Mouse (Mus musculus): ENCODE results near the gene Fam234b. TPM values are rescaled to one million over a fixed set of nuclear protein-coding genes. Genes with fewer than 3 reads are reported as not detected.

Gene Fam234b
- total and polyA plus RNA-seq, 2 experiments = 14.8 to 15.1 TPM

DNA sequence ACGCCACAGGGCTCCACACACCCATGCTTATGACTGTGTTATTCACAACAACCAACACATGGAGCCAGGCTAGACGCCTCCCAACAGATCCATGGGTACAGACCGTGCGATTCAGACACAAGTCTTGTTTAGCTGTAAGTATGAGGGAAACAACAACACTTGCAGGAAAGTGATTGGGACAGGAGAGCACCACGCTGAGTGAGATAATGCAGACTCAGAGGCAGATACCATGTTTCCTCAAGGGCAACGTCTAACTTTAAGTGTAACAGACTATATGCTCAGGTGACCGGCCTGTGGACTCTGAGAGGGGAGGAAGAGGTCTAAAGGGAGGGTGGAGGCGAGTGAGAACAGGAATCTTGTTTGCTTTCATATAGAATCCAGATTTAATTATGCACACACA, 41.2 kb upstream of the Fam234b start:
- peaks cover 12% of the 10 kb centered on the region for H3K4me1 ChIP-seq (ENCODE audit: control insufficient read depth, insufficient read depth, low read length)

DNA sequence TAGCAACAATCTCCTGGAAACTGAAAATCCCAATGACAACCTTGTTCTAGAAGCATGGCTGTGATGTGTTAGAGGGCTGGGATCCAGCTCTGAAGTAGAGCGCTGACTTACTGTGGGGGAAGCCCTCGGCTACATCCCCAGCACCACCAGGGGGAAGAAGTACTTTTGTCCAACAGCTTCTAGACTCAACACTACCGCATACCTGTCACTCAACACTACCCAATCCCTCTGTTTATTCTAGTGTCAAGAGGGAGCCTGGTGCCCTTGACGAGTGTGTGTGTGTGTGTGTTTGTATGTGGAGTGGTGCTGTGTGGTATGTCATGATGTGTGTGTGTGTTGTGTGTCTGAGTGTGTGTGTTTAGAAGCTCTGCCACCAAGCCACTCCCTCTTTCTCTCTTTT, 40.3 kb upstream of the Fam234b start:
- Histone ChIP-seq H3K27me3 (ENCODE audit: control insufficient read depth, insufficient read depth, low read length) (no peaks in the 10 kb centered on the region), H3K36me3 (ENCODE audit: control insufficient read depth, insufficient read depth, low read length) (peaks cover 24% of the 10 kb centered on the region), H3K79me2 (ENCODE audit: control insufficient read depth, insufficient read depth, low read length) (peaks cover 25% of the 10 kb centered on the region; the same call in 1 of the 2 replicates), H3K9ac (ENCODE audit: low read depth, low read length) (no peak overlapping the region), H3K4me3 (ENCODE audit: insufficient read depth, low read depth, low read length) (no peak overlapping the region), H3K27ac (replicated peaks; ENCODE audit: insufficient read depth, low read depth, low read length) (no peak overlapping the region; the same call in 1 of the 2 replicates), H3K4me1 (ENCODE audit: control insufficient read depth, insufficient read depth, low read length) (peaks cover 15% of the 10 kb centered on the region)
- no peak for TF ChIP-seq POLR2A (IDR thresholded peaks at IDR 0.05; ENCODE audit: extremely low read depth, insufficient read depth, low read length)
- TF ChIP-seq CTCF (IDR thresholded peaks at IDR 0.05; ENCODE audit: low read depth, low read length) = no peak
- DNase-seq (ENCODE audit: extremely low read depth, low read depth, low spot score) = no peak
- 62% methylated on average over 4 of the region's 4 CpGs for WGBS

More for the DNA sequence above, 41.2 kb upstream of the Fam234b start:
- Histone ChIP-seq H3K4me3 (ENCODE audit: insufficient read depth, low read depth, low read length) (no peak overlapping the region), H3K36me3 (ENCODE audit: control insufficient read depth, insufficient read depth, low read length) (peaks cover 30% of the 10 kb centered on the region), H3K79me2 (ENCODE audit: control insufficient read depth, insufficient read depth, low read length) (peaks cover 25% of the 10 kb centered on the region; the same call in 1 of the 2 replicates), H3K27me3 (ENCODE audit: control insufficient read depth, insufficient read depth, low read length) (no peaks in the 10 kb centered on the region), H3K9ac (ENCODE audit: low read depth, low read length) (no peak overlapping the region), H3K27ac (replicated peaks; ENCODE audit: insufficient read depth, low read depth, low read length) (no peak overlapping the region)
- TF ChIP-seq POLR2A (IDR thresholded peaks at IDR 0.05; ENCODE audit: extremely low read depth, insufficient read depth, low read length) (no peak), CTCF (IDR thresholded peaks at IDR 0.05; ENCODE audit: low read depth, low read length) (no peak)
- 80% methylated on average over 8 of the region's 8 CpGs for WGBS
- DNase-seq (ENCODE audit: extremely low read depth, low read depth, low spot score) = no peak

DNA sequence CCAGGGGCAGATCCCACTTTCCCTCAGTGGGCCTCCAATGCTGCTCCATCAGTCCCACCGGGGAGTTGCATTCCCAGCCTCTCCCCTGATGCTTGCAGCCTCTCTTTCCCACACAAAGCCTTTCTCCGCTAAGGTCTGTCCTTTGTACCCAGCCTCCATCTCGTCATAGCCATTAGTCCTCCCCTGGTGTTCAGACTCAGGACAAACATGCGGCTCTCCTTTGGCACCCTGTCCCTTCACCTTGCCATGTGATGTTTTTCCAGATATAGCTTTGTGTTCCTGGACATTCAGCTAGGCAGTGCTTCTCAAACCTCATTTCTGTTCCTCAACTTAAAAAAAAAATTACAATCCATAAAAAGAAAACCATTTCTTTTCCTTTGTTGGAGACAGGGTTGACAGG, 39.3 kb upstream of the Fam234b start:
- H3K9ac ChIP-seq (ENCODE audit: low read depth, low read length) = peak overlapping the region; percentile 24; the same call in 1 of the 2 replicates
- peaks cover 20% of the 10 kb centered on the region for H3K36me3 ChIP-seq (ENCODE audit: control insufficient read depth, insufficient read depth, low read length)
- H3K27ac ChIP-seq (replicated peaks; ENCODE audit: insufficient read depth, low read depth, low read length) = peak overlapping the region; percentile 73
- TF ChIP-seq POLR2A (IDR thresholded peaks at IDR 0.05; ENCODE audit: extremely low read depth, insufficient read depth, low read length) (no peak), CTCF (IDR thresholded peaks at IDR 0.05; ENCODE audit: low read depth, low read length) (no peak; the same call in 1 of the 2 replicates)
- 32% methylated on average over 4 of the region's 4 CpGs for WGBS
- H3K4me3 ChIP-seq (ENCODE audit: insufficient read depth, low read depth, low read length) = no peak overlapping the region
- peaks cover 22% of the 10 kb centered on the region; the same call in 1 of the 2 replicates for H3K79me2 ChIP-seq (ENCODE audit: control insufficient read depth, insufficient read depth, low read length)
- DNase-seq (ENCODE audit: extremely low read depth, low read depth, low spot score) = peak; percentile 87
- H3K4me1 ChIP-seq (ENCODE audit: control insufficient read depth, insufficient read depth, low read length) = peaks cover 24% of the 10 kb centered on the region
- no peaks in the 10 kb centered on the region for H3K27me3 ChIP-seq (ENCODE audit: control insufficient read depth, insufficient read depth, low read length)

DNA sequence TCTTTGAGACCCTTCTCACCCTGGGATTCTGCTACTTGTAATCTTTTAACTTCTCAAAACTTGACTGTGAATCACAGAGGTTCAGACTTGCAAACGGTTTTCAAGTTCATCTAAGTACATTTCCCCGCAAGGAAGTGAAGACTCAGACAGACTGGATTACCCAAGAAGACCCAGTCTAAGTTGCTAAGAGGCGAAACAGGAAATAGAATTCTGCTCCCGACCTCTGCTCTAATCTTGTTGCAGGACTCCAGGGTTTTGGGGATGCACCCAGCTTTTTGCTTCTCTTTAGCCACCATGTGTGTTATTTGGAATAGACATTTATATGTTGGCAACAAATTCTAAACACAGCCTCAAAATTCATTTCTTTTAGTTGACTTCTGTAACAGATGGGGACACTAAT, 36.4 kb upstream of the Fam234b start:
- Histone ChIP-seq H3K27me3 (ENCODE audit: control insufficient read depth, insufficient read depth, low read length) (no peaks in the 10 kb centered on the region), H3K27ac (replicated peaks; ENCODE audit: insufficient read depth, low read depth, low read length) (no peak overlapping the region; the same call in 1 of the 2 replicates), H3K79me2 (ENCODE audit: control insufficient read depth, insufficient read depth, low read length) (peaks cover 22% of the 10 kb centered on the region; the same call in 1 of the 2 replicates), H3K4me3 (ENCODE audit: insufficient read depth, low read depth, low read length) (no peak overlapping the region), H3K36me3 (ENCODE audit: control insufficient read depth, insufficient read depth, low read length) (peaks cover 6% of the 10 kb centered on the region; the same call in 1 of the 2 replicates), H3K4me1 (ENCODE audit: control insufficient read depth, insufficient read depth, low read length) (peaks cover 38% of the 10 kb centered on the region), H3K9ac (ENCODE audit: low read depth, low read length) (no peak overlapping the region; the same call in 1 of the 2 replicates)
- WGBS = 64% methylated on average over 4 of the region's 4 CpGs
- DNase-seq (ENCODE audit: extremely low read depth, low read depth, low spot score) = peak; percentile 42
- TF ChIP-seq POLR2A (IDR thresholded peaks at IDR 0.05; ENCODE audit: extremely low read depth, insufficient read depth, low read length) = no peak
- TF ChIP-seq CTCF (IDR thresholded peaks at IDR 0.05; ENCODE audit: low read depth, low read length) = no peak

DNA sequence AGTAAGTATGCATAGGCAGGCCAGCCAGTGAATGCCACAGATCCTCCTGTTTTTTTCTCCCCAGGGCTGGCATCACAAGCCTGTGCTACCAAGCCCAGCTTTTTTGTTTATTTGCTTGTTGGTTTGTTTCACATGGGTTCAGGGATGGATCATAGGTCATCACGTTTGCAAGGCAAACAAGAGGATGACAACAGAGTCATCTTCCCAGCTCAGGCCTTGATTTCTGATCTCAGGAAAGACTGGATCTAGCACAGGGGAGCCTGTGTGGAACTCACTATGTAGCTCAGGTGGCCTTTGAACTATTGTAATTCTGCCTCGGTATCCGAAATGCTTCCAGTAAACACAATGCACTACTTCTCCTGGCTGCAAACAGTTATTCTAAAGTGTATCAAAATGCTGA, 35.5 kb upstream of the Fam234b start:
- TF ChIP-seq CTCF (IDR thresholded peaks at IDR 0.05; ENCODE audit: low read depth, low read length) (no peak), POLR2A (IDR thresholded peaks at IDR 0.05; ENCODE audit: extremely low read depth, insufficient read depth, low read length) (no peak)
- peaks cover 6% of the 10 kb centered on the region; the same call in 1 of the 2 replicates for H3K36me3 ChIP-seq (ENCODE audit: control insufficient read depth, insufficient read depth, low read length)
- H3K27ac ChIP-seq (replicated peaks; ENCODE audit: insufficient read depth, low read depth, low read length) = peak overlapping the region; percentile 96
- peak; percentile 100 for DNase-seq (ENCODE audit: extremely low read depth, low read depth, low spot score)
- H3K79me2 ChIP-seq (ENCODE audit: control insufficient read depth, insufficient read depth, low read length) = peaks cover 17% of the 10 kb centered on the region; the same call in 1 of the 2 replicates
- peak overlapping the region; percentile 59 for H3K9ac ChIP-seq (ENCODE audit: low read depth, low read length)
- H3K4me3 ChIP-seq (ENCODE audit: insufficient read depth, low read depth, low read length) = no peak overlapping the region
- WGBS = 20% methylated on average over 3 of the region's 3 CpGs
- no peaks in the 10 kb centered on the region for H3K27me3 ChIP-seq (ENCODE audit: control insufficient read depth, insufficient read depth, low read length)
- H3K4me1 ChIP-seq (ENCODE audit: control insufficient read depth, insufficient read depth, low read length) = peaks cover 37% of the 10 kb centered on the region

DNA sequence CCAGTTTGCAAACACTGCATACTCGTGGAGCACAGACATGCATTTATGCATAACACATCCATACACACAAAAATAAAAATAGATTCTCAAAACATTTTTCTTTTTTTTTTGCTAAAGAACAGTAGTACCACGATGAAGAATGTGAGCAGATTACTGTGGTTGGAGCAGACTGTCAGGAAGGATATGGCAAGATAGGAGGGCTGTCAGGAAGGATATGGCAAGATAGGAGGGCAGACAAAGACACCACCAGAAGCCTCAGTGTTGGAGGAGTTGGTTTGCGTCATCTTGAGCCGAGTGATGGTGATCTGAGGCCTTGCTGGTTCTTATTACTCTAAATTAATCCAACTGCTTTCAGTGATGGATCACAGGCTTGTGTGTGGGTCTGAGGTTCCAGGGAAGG, 34.9 kb upstream of the Fam234b start:
- TF ChIP-seq CTCF (IDR thresholded peaks at IDR 0.05; ENCODE audit: low read depth, low read length) = no peak
- TF ChIP-seq POLR2A (IDR thresholded peaks at IDR 0.05; ENCODE audit: extremely low read depth, insufficient read depth, low read length) = no peak
- Histone ChIP-seq H3K9ac (ENCODE audit: low read depth, low read length) (no peak overlapping the region), H3K79me2 (ENCODE audit: control insufficient read depth, insufficient read depth, low read length) (peaks cover 17% of the 10 kb centered on the region; the same call in 1 of the 2 replicates), H3K27ac (replicated peaks; ENCODE audit: insufficient read depth, low read depth, low read length) (peak overlapping the region; percentile 96), H3K36me3 (ENCODE audit: control insufficient read depth, insufficient read depth, low read length) (peaks cover 6% of the 10 kb centered on the region; the same call in 1 of the 2 replicates), H3K4me1 (ENCODE audit: control insufficient read depth, insufficient read depth, low read length) (peaks cover 37% of the 10 kb centered on the region), H3K27me3 (ENCODE audit: control insufficient read depth, insufficient read depth, low read length) (no peaks in the 10 kb centered on the region), H3K4me3 (ENCODE audit: insufficient read depth, low read depth, low read length) (no peak overlapping the region)
- WGBS = 56% methylated on average over 4 of the region's 4 CpGs
- no peak for DNase-seq (ENCODE audit: extremely low read depth, low read depth, low spot score)
